Mouse (Mus musculus): ENCODE results near the gene Rpgr.

DNA sequence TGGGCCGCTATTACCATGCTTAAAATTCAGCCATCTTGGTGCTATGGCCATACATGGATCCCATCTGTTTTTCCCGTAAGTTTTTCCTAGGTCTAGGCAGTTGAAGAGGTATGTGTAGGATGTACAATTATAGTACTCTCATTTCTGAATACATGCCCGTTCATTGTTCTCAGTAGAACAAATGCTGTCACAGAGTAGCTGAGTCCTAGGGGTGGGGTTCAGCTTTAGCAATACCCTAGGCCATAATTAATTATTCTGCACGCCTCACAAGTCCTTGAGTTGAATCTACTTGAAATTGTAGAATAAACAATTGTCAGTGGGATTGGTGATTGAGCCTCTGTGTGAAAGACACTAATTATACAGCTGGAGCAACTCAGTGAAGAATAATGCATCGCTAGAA lies 41.5 kb upstream of the Rpgr start:
- TF ChIP-seq CTCF (IDR thresholded peaks at IDR 0.05; ENCODE audit: low read depth, low read length) (no peak), POLR2A (IDR thresholded peaks at IDR 0.05; ENCODE audit: borderline replicate concordance, low read depth, low read length) (no peak)

All from bone marrow macrophage, adult 2 months (primary cell).